Mouse (Mus musculus) urinary bladder, postnatal 36 days (tissue): ENCODE measurements around the gene Il22ra1.

Experiments
- DNase-seq, 2 experiments: peaks; one replicate each; pipeline ENCODE4 v3.0.0; 2022; ENCODE audit warnings: low spot score in 2 of 2, mixed read lengths in 1 of 2

The Il22ra1 gene

GRCm38 (mm10) chr4:135770611-135771305, 42.8 kb downstream of the Il22ra1 start:
- DNase-seq: peak in 1 of 2 experiments; percentile 15

- no peak for DNase-seq
These were observed 43.6 kb downstream of the Il22ra1 start for GRCm38 (mm10) chr4:135771592-135771991.

GRCm38 (mm10) chr4:135772671-135773070, 44.7 kb downstream of the Il22ra1 start:
- no peak for DNase-seq

- DNase-seq: no peak
These were observed 46.5 kb downstream of the Il22ra1 start for GRCm38 (mm10) chr4:135774496-135774895.

- DNase-seq: no peak
These were observed 48.9 kb downstream of the Il22ra1 start for GRCm38 (mm10) chr4:135776850-135777249.

GRCm38 (mm10) chr4:135779661-135780060, 51.7 kb downstream of the Il22ra1 start:
- no peak for DNase-seq

- DNase-seq: no peak
These were observed 52.3 kb downstream of the Il22ra1 start for GRCm38 (mm10) chr4:135780255-135780654.

GRCm38 (mm10) chr4:135781304-135781703, 53.3 kb downstream of the Il22ra1 start:
- DNase-seq: no peak

GRCm38 (mm10) chr4:135786581-135786980, 58.6 kb downstream of the Il22ra1 start:
- DNase-seq: no peak

GRCm38 (mm10) chr4:135787271-135787670, 59.3 kb downstream of the Il22ra1 start:
- DNase-seq: no peak

- DNase-seq: no peak
These were observed 61.2 kb downstream of the Il22ra1 start for GRCm38 (mm10) chr4:135789135-135789534.

- no peak for DNase-seq
These were observed 64.8 kb downstream of the Il22ra1 start for GRCm38 (mm10) chr4:135792821-135793220.

GRCm38 (mm10) chr4:135797931-135798330, 70.0 kb downstream of the Il22ra1 start:
- DNase-seq: peak in 1 of 2 experiments; percentile 38

GRCm38 (mm10) chr4:135801543-135801942, 73.6 kb downstream of the Il22ra1 start:
- peak; percentile 85 to 90 for DNase-seq
